Mouse (Mus musculus) embryonic facial prominence, embryonic 15.5 days (tissue): Measurements from ENCODE around the gene Kcnn3. TPM values are rescaled to one million over a fixed set of nuclear protein-coding genes. Genes with fewer than 3 reads are reported as not detected.

Experiments used
- ATAC-seq: fragments of 200-750 bp; cut with Nextera tagmentation; 2 replicates; pipeline ENCODE4 v1.8.0; 2017; ENCODE audit warnings: low read depth, moderate TSS enrichment; ENCODE audit not compliant: insufficient number of reproducible peaks, low FRiP score, low TSS enrichment
- H3K27ac ChIP-seq: fragments of 300-500 bp; sonication (generic); replicated peaks from 2 replicates; pipeline ENCODE4 v1.5.1; 2015; ENCODE audit warnings: mild to moderate bottlenecking, inconsistent platforms
- H3K27me3 ChIP-seq: fragments of 300-500 bp; sonication (generic); 2 replicates; pipeline ENCODE4 v1.6.1; 2015; ENCODE audit warnings: inconsistent platforms
- H3K36me3 ChIP-seq: fragments of 300-500 bp; sonication (generic); 2 replicates; pipeline ENCODE4 v1.6.1; 2015; ENCODE audit warnings: mild to moderate bottlenecking, inconsistent platforms
- H3K4me1 ChIP-seq: fragments of 300-500 bp; sonication (generic); 2 replicates; pipeline ENCODE4 v1.6.1; 2015; ENCODE audit warnings: inconsistent platforms
- H3K4me2 ChIP-seq: fragments of 300-500 bp; sonication (generic); replicated peaks from 2 replicates; pipeline ENCODE4 v1.6.1; 2015; ENCODE audit warnings: mild to moderate bottlenecking, inconsistent platforms
- H3K4me3 ChIP-seq: fragments of 300-500 bp; sonication (generic); replicated peaks from 2 replicates; pipeline ENCODE4 v1.5.1; 2015; ENCODE audit warnings: mild to moderate bottlenecking, inconsistent platforms
- H3K9ac ChIP-seq: fragments of 300-500 bp; sonication (generic); 2 replicates; pipeline ENCODE4 v1.6.1; 2015; ENCODE audit warnings: inconsistent platforms
- H3K9me3 ChIP-seq: fragments of 300-500 bp; sonication (generic); replicated peaks from 2 replicates; pipeline ENCODE4 v1.6.1; 2016; ENCODE audit warnings: inconsistent platforms
- WGBS: fragments of 180-500 bp; shearing (Covaris S2); methylation state at CpG from one replicate; pipeline ENCODE4 v1.1.7; 2015; 5-methylcytosine and 5-hydroxymethylcytosine counted together
- polyA plus RNA-seq: library from polyadenylated mRNA; unstranded; fragments of >200 nt; fragmentation: Nextera tagmentation; extraction: Ambion mirVana; gene quantifications from 2 replicates; pipeline ENCODE4 v1.2.1, GENCODE M21; 2015

Gene Kcnn3
- polyA plus RNA-seq, result 2.7 and 4.3 TPM in 2 replicates

GRCm38 (mm10) chr3:89519894-89520293, at the start of gene Kcnn3:
Gene Kcnn3 (plus strand): TSS chr3:89520164.
- Histone ChIP-seq H3K9me3 (peaks cover 6% of the 10 kb centered on the region; the same call in 1 of the 2 replicates), H3K27ac (no peak within 1 kb of the TSS), H3K36me3 (no peaks in the 10 kb centered on the region), H3K9ac (peak within 1 kb of the TSS; percentile 23), H3K4me1 (peaks cover 38% of the 10 kb centered on the region), H3K4me3 (peak within 1 kb of the TSS; percentile 44), H3K4me2 (peak within 1 kb of the TSS; percentile 91), H3K27me3 (peaks cover 18% of the 10 kb centered on the region; the same call in 1 of the 2 replicates)
- ATAC-seq, result peak; percentile 91
- under 1% methylated on average over 15 of the region's 15 CpGs for WGBS

GRCm38 (mm10) chr3:89472280-89472679, 47.7 kb upstream of the Kcnn3 start:
- H3K4me1 ChIP-seq, result no peaks in the 10 kb centered on the region
- H3K4me2 ChIP-seq, result no peak overlapping the region
- WGBS, result 68% methylated on average over 7 of the region's 7 CpGs
- no peaks in the 10 kb centered on the region for H3K9me3 ChIP-seq
- H3K9ac ChIP-seq, result no peak overlapping the region
- H3K27ac ChIP-seq, result no peak overlapping the region
- H3K4me3 ChIP-seq, result no peak overlapping the region
- no peak for ATAC-seq
- H3K27me3 ChIP-seq, result no peaks in the 10 kb centered on the region
- peaks cover 21% of the 10 kb centered on the region for H3K36me3 ChIP-seq

- Histone ChIP-seq H3K4me1 (no peaks in the 10 kb centered on the region), H3K4me3 (no peak overlapping the region), H3K27ac (no peak overlapping the region), H3K9me3 (no peaks in the 10 kb centered on the region), H3K9ac (no peak overlapping the region), H3K4me2 (no peak overlapping the region), H3K27me3 (no peaks in the 10 kb centered on the region), H3K36me3 (0 out of 2 replicates have a peak, but pooled peaks cover 8% of the 10 kb centered on the region)
- WGBS, result 62% methylated on average over 6 of the region's 6 CpGs
- no peak for ATAC-seq
These were observed 46.1 kb upstream of the Kcnn3 start for GRCm38 (mm10) chr3:89473838-89474237.

- no peaks in the 10 kb centered on the region for H3K9me3 ChIP-seq
- no peak overlapping the region for H3K27ac ChIP-seq
- 71% methylated on average over 6 of the region's 6 CpGs for WGBS
- H3K27me3 ChIP-seq, result no peaks in the 10 kb centered on the region
- no peaks in the 10 kb centered on the region for H3K4me1 ChIP-seq
- ATAC-seq, result no peak
- no peak overlapping the region for H3K4me2 ChIP-seq
- H3K36me3 ChIP-seq, result no peaks in the 10 kb centered on the region
- H3K9ac ChIP-seq, result no peak overlapping the region
- H3K4me3 ChIP-seq, result no peak overlapping the region
These were observed 40.9 kb upstream of the Kcnn3 start for GRCm38 (mm10) chr3:89479055-89479454.

- Histone ChIP-seq H3K9me3 (no peaks in the 10 kb centered on the region), H3K9ac (no peak overlapping the region), H3K4me1 (peaks cover 6% of the 10 kb centered on the region; the same call in 1 of the 2 replicates), H3K27me3 (no peaks in the 10 kb centered on the region; the same call in 1 of the 2 replicates), H3K27ac (no peak overlapping the region), H3K4me3 (no peak overlapping the region), H3K36me3 (no peaks in the 10 kb centered on the region), H3K4me2 (no peak overlapping the region)
- WGBS, result 40% methylated on average over 2 of the region's 2 CpGs
- ATAC-seq, result no peak
These were observed 38.5 kb upstream of the Kcnn3 start for GRCm38 (mm10) chr3:89481488-89481887.

- no peak overlapping the region for H3K4me3 ChIP-seq
- no peak for ATAC-seq
- WGBS, result 80% methylated on average over 5 of the region's 5 CpGs
- peaks cover 6% of the 10 kb centered on the region; the same call in 1 of the 2 replicates for H3K4me1 ChIP-seq
- H3K36me3 ChIP-seq, result no peaks in the 10 kb centered on the region
- H3K9me3 ChIP-seq, result no peaks in the 10 kb centered on the region
- no peak overlapping the region for H3K9ac ChIP-seq
- H3K27ac ChIP-seq, result no peak overlapping the region
- no peak overlapping the region for H3K4me2 ChIP-seq
- H3K27me3 ChIP-seq, result no peaks in the 10 kb centered on the region; the same call in 1 of the 2 replicates
These were observed 37.7 kb upstream of the Kcnn3 start for GRCm38 (mm10) chr3:89482249-89482648.

DNA sequence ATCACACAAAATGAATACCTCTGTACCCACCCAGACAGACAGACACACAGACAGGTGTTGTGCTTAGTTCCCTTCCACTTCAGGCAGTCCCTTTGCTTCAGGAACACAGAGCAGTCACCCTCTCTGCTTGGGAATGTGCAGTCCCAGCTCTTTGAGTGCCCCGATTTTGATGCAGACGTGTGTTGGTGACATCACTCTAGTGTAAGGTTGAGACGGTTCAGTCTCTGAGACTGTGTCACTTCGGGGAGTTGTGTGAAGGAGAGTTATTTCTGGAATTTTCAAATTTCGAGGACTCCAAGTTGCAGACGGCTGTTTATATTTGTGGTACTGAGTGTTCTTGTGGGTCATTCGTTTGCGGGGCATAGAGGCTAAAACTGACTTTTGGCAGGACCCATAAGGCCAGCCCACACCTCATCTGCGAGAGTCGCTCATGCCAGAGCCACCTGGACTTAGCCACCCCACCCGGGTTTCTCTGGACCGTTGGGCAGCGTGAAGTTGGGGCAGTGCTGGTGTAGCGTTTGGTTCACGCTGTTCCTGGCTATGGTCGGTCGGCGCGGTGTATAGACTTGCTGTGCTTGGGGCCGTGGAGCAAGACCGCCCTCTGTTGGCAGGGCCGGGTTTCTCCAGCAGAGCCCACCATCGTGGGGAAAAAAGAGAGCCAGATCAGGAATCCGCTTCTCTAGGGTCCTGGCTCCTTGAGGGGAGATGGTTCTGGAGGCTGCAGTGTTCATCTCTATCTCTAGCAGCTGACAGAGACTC, 35.0 kb upstream of the Kcnn3 start:
- Histone ChIP-seq H3K9ac (no peak overlapping the region; the same call in 1 of the 2 replicates), H3K4me2 (peak overlapping the region; percentile 42), H3K4me3 (peak overlapping the region; percentile 13), H3K27ac (no peak overlapping the region), H3K9me3 (no peaks in the 10 kb centered on the region), H3K4me1 (peaks cover 6% of the 10 kb centered on the region; the same call in 1 of the 2 replicates), H3K27me3 (no peaks in the 10 kb centered on the region; the same call in 1 of the 2 replicates), H3K36me3 (no peaks in the 10 kb centered on the region)
- peak; percentile 80 for ATAC-seq
- 15% methylated on average over 24 of the region's 24 CpGs for WGBS

GRCm38 (mm10) chr3:89486111-89486510, 33.9 kb upstream of the Kcnn3 start:
- Histone ChIP-seq H3K27me3 (no peaks in the 10 kb centered on the region; the same call in 1 of the 2 replicates), H3K27ac (no peak overlapping the region), H3K4me2 (no peak overlapping the region), H3K36me3 (no peaks in the 10 kb centered on the region), H3K9me3 (no peaks in the 10 kb centered on the region), H3K4me1 (peaks cover 6% of the 10 kb centered on the region; the same call in 1 of the 2 replicates), H3K4me3 (no peak overlapping the region), H3K9ac (no peak overlapping the region)
- no peak for ATAC-seq
- 49% methylated on average over 8 of the region's 8 CpGs for WGBS

- no peaks in the 10 kb centered on the region for H3K9me3 ChIP-seq
- no peak overlapping the region for H3K4me2 ChIP-seq
- H3K4me1 ChIP-seq, result peaks cover 6% of the 10 kb centered on the region; the same call in 1 of the 2 replicates
- H3K27me3 ChIP-seq, result no peaks in the 10 kb centered on the region; the same call in 1 of the 2 replicates
- H3K9ac ChIP-seq, result no peak overlapping the region
- H3K36me3 ChIP-seq, result no peaks in the 10 kb centered on the region
- H3K27ac ChIP-seq, result no peak overlapping the region
- no peak for ATAC-seq
- H3K4me3 ChIP-seq, result no peak overlapping the region
- WGBS, result 59% methylated on average over 20 of the region's 20 CpGs
These were observed 32.9 kb upstream of the Kcnn3 start for GRCm38 (mm10) chr3:89486916-89487702.

GRCm38 (mm10) chr3:89490790-89491189, 29.2 kb upstream of the Kcnn3 start:
- H3K27ac ChIP-seq, result no peak overlapping the region
- 88% methylated on average over 3 of the region's 3 CpGs for WGBS
- no peak for ATAC-seq
- peaks cover 7% of the 10 kb centered on the region; the same call in 1 of the 2 replicates for H3K4me1 ChIP-seq
- no peak overlapping the region for H3K9ac ChIP-seq
- no peak overlapping the region for H3K4me3 ChIP-seq
- H3K36me3 ChIP-seq, result no peaks in the 10 kb centered on the region
- no peak overlapping the region for H3K4me2 ChIP-seq
- no peaks in the 10 kb centered on the region for H3K9me3 ChIP-seq
- no peaks in the 10 kb centered on the region for H3K27me3 ChIP-seq

- Histone ChIP-seq H3K4me3 (no peak overlapping the region), H3K9me3 (no peaks in the 10 kb centered on the region), H3K4me2 (no peak overlapping the region), H3K36me3 (no peaks in the 10 kb centered on the region), H3K27ac (no peak overlapping the region), H3K27me3 (no peaks in the 10 kb centered on the region), H3K4me1 (peaks cover 7% of the 10 kb centered on the region; the same call in 1 of the 2 replicates), H3K9ac (no peak overlapping the region)
- no peak for ATAC-seq
- 85% methylated on average over 5 of the region's 5 CpGs for WGBS
These were observed 28.4 kb upstream of the Kcnn3 start for GRCm38 (mm10) chr3:89491559-89491958.
